Mouse (Mus musculus): ENCODE measurements at regions not wholly inside any gene's neighbourhood (a gene's known extent, or its start where the extent isn't known, plus 50 kb on each side); places are given as distances from the start of the nearest gene placed in this dataset.

DNA sequence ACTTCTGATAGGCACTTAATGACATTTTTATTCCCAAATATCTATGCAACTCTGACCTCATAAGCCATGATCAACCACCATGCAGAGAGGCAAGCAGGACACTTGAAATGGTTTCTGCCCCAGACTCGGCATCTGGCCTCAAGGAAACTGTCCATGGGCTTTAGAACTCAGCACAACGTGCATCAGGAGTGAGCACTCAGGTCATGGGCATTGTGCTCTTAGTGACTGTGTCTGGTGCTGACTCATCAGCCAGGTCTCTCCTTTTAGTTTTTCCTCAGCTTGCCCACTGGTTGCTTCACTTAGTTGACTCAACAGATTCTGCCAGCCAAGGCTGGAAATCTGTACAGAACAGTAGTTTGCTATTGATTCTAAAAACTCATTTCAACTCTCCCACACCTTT, 251.1 kb downstream of the Rwdd3 start:
- no peak overlapping the region for H3K4me2 ChIP-seq (ENCODE audit: insufficient read depth, low read depth, poor library complexity, severe bottlenecking)
- H3K79me2 ChIP-seq (replicated peaks; ENCODE audit: control insufficient read depth, extremely low read depth, insufficient read depth, poor library complexity, severe bottlenecking) = no peaks in the 10 kb centered on the region
- H3K27ac ChIP-seq (ENCODE audit: insufficient read depth, low read depth) = no peak overlapping the region
- H3K9ac ChIP-seq (ENCODE audit: insufficient read depth, low read depth) = no peak overlapping the region
- H3K27me3 ChIP-seq (replicated peaks) = no peaks in the 10 kb centered on the region
- H3K4me1 ChIP-seq (ENCODE audit: control insufficient read depth in 1 of 2, insufficient read depth in 2 of 2) = no peaks in the 10 kb centered on the region
- TF ChIP-seq MXI1 (IDR thresholded peaks at IDR 0.05; ENCODE audit: low read depth, low read length) = no peak
- no peak for TF ChIP-seq CHD2 (IDR thresholded peaks at IDR 0.05; ENCODE audit: low read length)
- TF ChIP-seq IRF4 (IDR thresholded peaks at IDR 0.05; ENCODE audit: low read depth, low read length) = no peak
- no peak for TF ChIP-seq JUND (conservative IDR thresholded peaks at IDR 0.05; ENCODE audit: low read depth, low read length)
- TF ChIP-seq KAT2A (IDR thresholded peaks at IDR 0.05; ENCODE audit: insufficient replicate concordance, low read length) = no peak
- in situ Hi-C loops (cut with MboI; ENCODE audit: low pct_ligation_motif_present, low pct_unique_long_range_greater_than_20kb, low sequenced_read_pairs) (no loop called here), dilution Hi-C loops (cut with MboI; ENCODE audit: extremely low pct_ligation_motif_present, extremely low pct_unique_long_range_greater_than_20kb, low sequenced_read_pairs) (no loop called here)
- H3K9me3 ChIP-seq (replicated peaks; ENCODE audit: low read length) = peaks cover 30% of the 10 kb centered on the region
- DNase-seq (ENCODE audit: extremely low read depth) = no peak
- no peaks in the 10 kb centered on the region for H3K36me3 ChIP-seq (replicated peaks in 1 of 2; ENCODE audit: control insufficient read depth in 1 of 2, insufficient read depth in 1 of 2, low read length in 1 of 2)
- H3K4me3 ChIP-seq (replicated peaks in 1 of 3; ENCODE audit: low read depth in 2 of 3, low read length in 2 of 3, poor library complexity in 1 of 3) = no peak overlapping the region

- Histone ChIP-seq H3K27ac (ENCODE audit: insufficient read depth, low read depth) (no peak overlapping the region), H3K9ac (ENCODE audit: insufficient read depth, low read depth) (no peak overlapping the region), H3K4me2 (ENCODE audit: insufficient read depth, low read depth, poor library complexity, severe bottlenecking) (no peak overlapping the region), H3K79me2 (replicated peaks; ENCODE audit: control insufficient read depth, extremely low read depth, insufficient read depth, poor library complexity, severe bottlenecking) (no peaks in the 10 kb centered on the region), H3K4me1 (ENCODE audit: control insufficient read depth in 1 of 2, insufficient read depth in 2 of 2) (no peaks in the 10 kb centered on the region), H3K4me3 (replicated peaks in 1 of 3; ENCODE audit: low read depth in 2 of 3, low read length in 2 of 3, poor library complexity in 1 of 3) (no peak overlapping the region), H3K36me3 (replicated peaks in 1 of 2; ENCODE audit: control insufficient read depth in 1 of 2, insufficient read depth in 1 of 2, low read length in 1 of 2) (no peaks in the 10 kb centered on the region), H3K27me3 (replicated peaks) (no peaks in the 10 kb centered on the region), H3K9me3 (replicated peaks; ENCODE audit: low read length) (peaks cover 65% of the 10 kb centered on the region)
- in situ Hi-C loops (cut with MboI; ENCODE audit: low pct_ligation_motif_present, low pct_unique_long_range_greater_than_20kb, low sequenced_read_pairs) (no loop called here), dilution Hi-C loops (cut with MboI; ENCODE audit: extremely low pct_ligation_motif_present, extremely low pct_unique_long_range_greater_than_20kb, low sequenced_read_pairs) (no loop called here)
- DNase-seq (ENCODE audit: extremely low read depth) = no peak
- TF ChIP-seq RAD21 (IDR thresholded peaks at IDR 0.05; ENCODE audit: low read depth, low read length) = no peak
- TF ChIP-seq TBP (conservative IDR thresholded peaks at IDR 0.05; ENCODE audit: low read depth, low read length) = no peak
- TF ChIP-seq USF1 (IDR thresholded peaks at IDR 0.05; ENCODE audit: low read depth, low read length) = no peak
- no peak for TF ChIP-seq EP300 (IDR thresholded peaks at IDR 0.05; ENCODE audit: low read length)
- TF ChIP-seq ZMIZ1 (IDR thresholded peaks at IDR 0.05; ENCODE audit: low read depth, low read length) = no peak
- TF ChIP-seq MAX (IDR thresholded peaks at IDR 0.05; ENCODE audit: low read length) = no peak
- no peak for TF ChIP-seq PAX5 (IDR thresholded peaks at IDR 0.05; ENCODE audit: low read length)
- TF ChIP-seq USF2 (conservative IDR thresholded peaks at IDR 0.05; ENCODE audit: low read depth, low read length) = no peak
- no peak for TF ChIP-seq SIN3A (IDR thresholded peaks at IDR 0.05; ENCODE audit: low read length)
- TF ChIP-seq CHD2 (IDR thresholded peaks at IDR 0.05; ENCODE audit: low read length) = no peak
- TF ChIP-seq MEF2A (IDR thresholded peaks at IDR 0.05; ENCODE audit: borderline replicate concordance, low read depth, low read length) = no peak
- TF ChIP-seq RCOR1 (conservative IDR thresholded peaks at IDR 0.05; ENCODE audit: low read depth, low read length) = no peak
- TF ChIP-seq SMC3 (IDR thresholded peaks at IDR 0.05; ENCODE audit: low read depth, low read length) = no peak
- no peak for TF ChIP-seq NRF1 (IDR thresholded peaks at IDR 0.05; ENCODE audit: low read depth, low read length)
- no peak for TF ChIP-seq CTCF (conservative IDR thresholded peaks at IDR 0.05 in 1 of 2, IDR thresholded peaks at IDR 0.05 in 1 of 2; ENCODE audit: low read depth in 2 of 2, low read length in 2 of 2)
- TF ChIP-seq MAFK (IDR thresholded peaks at IDR 0.05; ENCODE audit: insufficient replicate concordance, low read length) = no peak
Observed at GRCm38 (mm10) chr3:120898931-120899330, 272.6 kb downstream of the Rwdd3 start.
